Comparison of ENCODE assay signal across 7 mouse cellular contexts in the genomic region with DNA sequence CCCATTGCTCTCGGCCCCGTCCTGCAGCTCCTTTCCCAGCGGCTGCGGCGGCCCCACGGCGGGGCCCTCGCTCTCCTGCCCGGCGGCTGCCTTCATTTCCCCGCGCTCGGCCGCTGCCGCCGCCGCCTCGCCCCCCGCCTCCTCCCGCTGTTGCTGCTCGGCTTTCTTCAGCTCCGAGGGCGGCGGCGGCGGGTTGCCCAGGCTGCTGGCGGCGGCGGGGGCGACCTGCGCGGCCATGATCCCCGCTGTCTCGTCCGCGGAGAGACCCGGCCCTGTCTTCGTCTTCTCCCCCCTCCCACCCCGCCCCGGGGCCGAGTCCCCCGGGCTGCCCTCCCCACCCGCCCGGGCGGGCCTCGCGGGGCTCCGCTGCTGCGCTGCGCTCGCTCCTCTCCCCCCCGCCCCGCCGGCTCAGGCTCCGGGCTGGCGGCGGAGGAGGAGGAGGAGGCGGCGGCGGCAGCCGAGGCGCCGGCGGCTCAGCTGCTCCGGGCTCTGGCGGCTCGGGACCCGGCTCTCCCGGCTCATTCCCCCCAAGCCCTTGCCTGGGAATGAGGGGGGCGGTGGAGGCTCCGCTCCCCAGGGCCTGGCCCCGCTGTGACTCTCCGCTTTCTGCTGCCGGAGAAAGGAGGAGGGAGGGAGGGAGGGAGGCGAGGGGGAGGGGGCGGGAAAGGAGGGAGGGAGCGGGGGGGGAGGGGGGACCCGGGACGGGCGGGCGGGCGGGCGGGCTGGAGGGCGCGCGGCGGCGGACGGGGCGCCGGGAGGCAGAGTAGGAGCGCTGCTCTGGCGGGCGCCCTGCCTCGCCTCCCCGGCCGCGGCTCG. TPM values are rescaled to one million over a fixed set of nuclear protein-coding genes. Genes with fewer than 3 reads are reported as not detected.
DNase-seq lines count a peak whose midpoint lies in the region; ATAC-seq and TF ChIP-seq lines count a peak whose summit lies in the region.

No protein-coding gene starts in this region.

- under 1% methylated on average over 39 of the region's 99 CpGs for WGBS in intestine, postnatal 0 days
- WGBS in limb, embryonic 13.5 days = 0% methylated on average over 22 of the region's 99 CpGs
- under 1% methylated on average over 31 of the region's 99 CpGs for WGBS in stomach, embryonic 14.5 days

- H3K4me3 ChIP-seq in intestine, postnatal 0 days (ENCODE audit: low read depth, low read length) = peak overlapping the region; percentile 97
- peak overlapping the region; percentile 100 for H3K4me3 ChIP-seq in limb, embryonic 13.5 days
- H3K4me3 ChIP-seq in myocyte = peak overlapping the region; percentile 65
- H3K4me3 ChIP-seq in stomach, embryonic 14.5 days (ENCODE audit: low read depth, low read length) = peak overlapping the region; percentile 100

- H3ac ChIP-seq in myocyte (ENCODE audit: control insufficient read depth, insufficient read length) = peak overlapping the region; percentile 97

- intact Hi-C loops in gastrocnemius, postnatal 36 days (cut with DNase I) = loop anchor here (1.0 to 5.0 kb wide), 2 partner anchors 51 to 60 kb away; no protein-coding TSS in a partner anchor

- H3K36me3 ChIP-seq in intestine, postnatal 0 days (ENCODE audit: control insufficient read depth, insufficient read depth) = no peaks in the 10 kb centered on the region
- peaks cover 10% of the 10 kb centered on the region for H3K36me3 ChIP-seq in limb, embryonic 13.5 days
- peaks cover 7% of the 10 kb centered on the region for H3K36me3 ChIP-seq in myocyte (ENCODE audit: control insufficient read depth, insufficient read depth)
- no peaks in the 10 kb centered on the region; the same call in 1 of the 2 replicates for H3K36me3 ChIP-seq in stomach, embryonic 14.5 days (ENCODE audit: control insufficient read depth, insufficient read depth, low read length)

- no peak for TF ChIP-seq CTCF in intestine, postnatal 0 days (IDR thresholded peaks at IDR 0.05; ENCODE audit: low read depth)

- peak overlapping the region; percentile 96 for H3K4me2 ChIP-seq in intestine, postnatal 0 days (replicated peaks; ENCODE audit: low read depth)
- H3K4me2 ChIP-seq in limb, embryonic 13.5 days (replicated peaks) = peak overlapping the region; percentile 92
- no peak overlapping the region for H3K4me2 ChIP-seq in myocyte (ENCODE audit: low read depth)
- H3K4me2 ChIP-seq in stomach, embryonic 14.5 days (replicated peaks; ENCODE audit: low read depth, low read length) = peak overlapping the region; percentile 94

- ATAC-seq in intestine, postnatal 0 days = peak; percentile 45
- peak; percentile 51 for ATAC-seq in limb, embryonic 13.5 days (ENCODE audit: low FRiP score, low read depth)
- peak; percentile 36 for ATAC-seq in stomach, embryonic 14.5 days (ENCODE audit: insufficient number of reproducible peaks, insufficient read depth, low FRiP score, low read depth)

- H3K4me1 ChIP-seq in intestine, postnatal 0 days (replicated peaks; ENCODE audit: control insufficient read depth, insufficient read depth, low read length) = peaks cover 11% of the 10 kb centered on the region; the same call in 1 of the 2 replicates
- peaks cover 41% of the 10 kb centered on the region for H3K4me1 ChIP-seq in limb, embryonic 13.5 days
- H3K4me1 ChIP-seq in stomach, embryonic 14.5 days (ENCODE audit: control insufficient read depth, insufficient read depth, low read length) = peaks cover 36% of the 10 kb centered on the region

- DNase-seq in adrenal gland, adult 2 months = peak; percentile 89
- peak; percentile 31 to 69 for DNase-seq in cerebellum, postnatal 4 days (ENCODE audit: low spot score in 2 of 2)
- peak; percentile 53 to 73 for DNase-seq in gastrocnemius, postnatal 36 days

- TF ChIP-seq POLR2A in myocyte (IDR thresholded peaks at IDR 0.05; ENCODE audit: insufficient read length, low read depth) = no peak

- H3K9ac ChIP-seq in intestine, postnatal 0 days (ENCODE audit: low read depth, low read length) = peak overlapping the region; percentile 100
- H3K9ac ChIP-seq in limb, embryonic 13.5 days = peak overlapping the region; percentile 100
- H3K9ac ChIP-seq in stomach, embryonic 14.5 days (replicated peaks; ENCODE audit: low read depth, low read length) = peak overlapping the region; percentile 100

- peak overlapping the region; percentile 98 for H3K27ac ChIP-seq in intestine, postnatal 0 days (ENCODE audit: low read depth, low read length)
- H3K27ac ChIP-seq in limb, embryonic 13.5 days = peak overlapping the region; percentile 100
- H3K27ac ChIP-seq in stomach, embryonic 14.5 days (ENCODE audit: low read length) = peak overlapping the region; percentile 100

- H3K79me2 ChIP-seq in myocyte (ENCODE audit: control insufficient read depth, insufficient read depth) = peaks cover 39% of the 10 kb centered on the region

- no peaks in the 10 kb centered on the region for H3K27me3 ChIP-seq in intestine, postnatal 0 days (replicated peaks; ENCODE audit: control insufficient read depth, insufficient read depth, low read length)
- no peaks in the 10 kb centered on the region for H3K27me3 ChIP-seq in limb, embryonic 13.5 days
- no peaks in the 10 kb centered on the region for H3K27me3 ChIP-seq in myocyte (ENCODE audit: control insufficient read depth, insufficient read depth, insufficient read length)
- no peaks in the 10 kb centered on the region for H3K27me3 ChIP-seq in stomach, embryonic 14.5 days (ENCODE audit: control insufficient read depth, insufficient read depth, low read length)

- H3K9me3 ChIP-seq in intestine, postnatal 0 days (ENCODE audit: control insufficient read depth) = no peaks in the 10 kb centered on the region
- H3K9me3 ChIP-seq in limb, embryonic 13.5 days = no peaks in the 10 kb centered on the region
- no peaks in the 10 kb centered on the region for H3K9me3 ChIP-seq in stomach, embryonic 14.5 days (ENCODE audit: control insufficient read depth, low read depth, low read length)

TF ChIP-seq in myocyte, 11 proteins besides CTCF, POLR2A, EP300 and RAD21:
- TF ChIP-seq MYOG (IDR thresholded peaks at IDR 0.05; ENCODE audit: control insufficient read depth in 1 of 3, insufficient read depth in 1 of 3, insufficient read length in 2 of 3, low read depth in 2 of 3) (no peak), MYOD1 (IDR thresholded peaks at IDR 0.05; ENCODE audit: control insufficient read depth in 1 of 3, insufficient read length in 2 of 3, low read depth in 2 of 3) (no peak), E2F4 (IDR thresholded peaks at IDR 0.05; ENCODE audit: insufficient read depth) (no peak), CEBPB (IDR thresholded peaks at IDR 0.05; ENCODE audit: insufficient read depth, poor library complexity, severe bottlenecking) (no peak), REST (IDR thresholded peaks at IDR 0.05; ENCODE audit: insufficient read depth, insufficient read length) (no peak), TCF3 (IDR thresholded peaks at IDR 0.05; ENCODE audit: insufficient read length, low read depth) (no peak), SRF (IDR thresholded peaks at IDR 0.05; ENCODE audit: control insufficient read depth, insufficient read length, low read depth) (no peak), POLR2AphosphoS2 (IDR thresholded peaks at IDR 0.05; ENCODE audit: insufficient read length, low read depth) (no peak), USF1 (IDR thresholded peaks at IDR 0.05; ENCODE audit: low read depth) (no peak), TCF12 (IDR thresholded peaks at IDR 0.05; ENCODE audit: insufficient read depth, poor library complexity, severe bottlenecking) (no peak), MAX (IDR thresholded peaks at IDR 0.05; ENCODE audit: low read depth) (no peak)

RNA-seq across cellular contexts. Expression of gene Arid1a, which starts 3.0 kb away (rescaled TPM):
- total RNA-seq in adrenal gland, adult 2 months (2021) = 10 to 100 TPM; 45.9 to 48.6 TPM
- 69.7 and 74.0 TPM in 2 replicates for polyA plus RNA-seq in adrenal gland, adult 2 months (2012; rRNA removed)
- 10 to 100 TPM; 18.1 to 24.4 TPM for total RNA-seq in gastrocnemius, postnatal 36 days (2021)
- 10.4 and 12.1 TPM in 2 replicates for polyA plus RNA-seq in intestine, postnatal 0 days (2015; fragmentation: Nextera tagmentation; extraction: Ambion mirVana)
- 34.0 and 35.8 TPM in 2 replicates for polyA plus RNA-seq in limb, embryonic 13.5 days (2015; fragmentation: Nextera tagmentation; extraction: Ambion mirVana)
- 23.2 TPM for polyA plus RNA-seq in myocyte (2012; fragmentation: generic; extraction: Trizol)
- polyA plus RNA-seq in stomach, embryonic 14.5 days (2014; fragmentation: Nextera tagmentation; extraction: Ambion mirVana) = 42.0 and 49.4 TPM in 2 replicates

Comparison
In these comparisons a context has a peak if more than half of its experiments do, and no peak if none do; other contexts are left out.
1. Peak in every context shown above with its lines: DNase-seq, ATAC-seq, H3K4me3 ChIP-seq and H3K27ac ChIP-seq.